Mouse (Mus musculus) lung, embryonic 15.5 days (tissue): ENCODE results near the gene Mgat4b. TPM values are rescaled to one million over a fixed set of nuclear protein-coding genes. Genes with fewer than 3 reads are reported as not detected.

ENCODE experiments used
- ATAC-seq: fragments of 200-750 bp; cut with Nextera tagmentation; 2 replicates; pipeline ENCODE4 v1.8.0; 2017; ENCODE audit warnings: moderate number of reproducible peaks, borderline replicate concordance; ENCODE audit not compliant: low FRiP score, low TSS enrichment; ENCODE audit errors: extremely low read depth
- H3K27ac ChIP-seq: fragments of 300-500 bp; sonication (generic); 2 replicates; pipeline ENCODE4 v1.5.1; 2015; ENCODE audit warnings: moderate library complexity, mild to moderate bottlenecking, inconsistent platforms
- H3K27me3 ChIP-seq: fragments of 300-500 bp; sonication (generic); 2 replicates; pipeline ENCODE4 v1.6.1; 2015; ENCODE audit warnings: inconsistent platforms
- H3K36me3 ChIP-seq: fragments of 300-500 bp; sonication (generic); 2 replicates; pipeline ENCODE4 v1.6.1; 2015; ENCODE audit warnings: inconsistent platforms
- H3K4me1 ChIP-seq: fragments of 300-500 bp; sonication (generic); 2 replicates; pipeline ENCODE4 v1.6.1; 2015; ENCODE audit warnings: inconsistent platforms
- H3K4me2 ChIP-seq: fragments of 300-500 bp; sonication (generic); 2 replicates; pipeline ENCODE4 v1.6.1; 2015; ENCODE audit warnings: inconsistent platforms, mild to moderate bottlenecking, moderate library complexity
- H3K4me3 ChIP-seq: fragments of 300-500 bp; sonication (generic); 2 replicates; pipeline ENCODE4 v1.5.1; 2015; ENCODE audit warnings: mild to moderate bottlenecking, inconsistent platforms
- H3K9ac ChIP-seq: fragments of 300-500 bp; sonication (generic); 2 replicates; pipeline ENCODE4 v1.6.1; 2015; ENCODE audit warnings: inconsistent platforms
- H3K9me3 ChIP-seq: fragments of 300-500 bp; sonication (generic); 2 replicates; pipeline ENCODE4 v1.6.1; 2016; ENCODE audit warnings: inconsistent platforms
- WGBS: fragments of 180-500 bp; shearing (Covaris S2); methylation state at CpG from one replicate; pipeline ENCODE4 v1.1.7; 2015; 5-methylcytosine and 5-hydroxymethylcytosine counted together
- polyA plus RNA-seq: library from polyadenylated mRNA; unstranded; fragments of >200 nt; fragmentation: Nextera tagmentation; extraction: Ambion mirVana; gene quantifications from 2 replicates; pipeline ENCODE4 v1.2.1, GENCODE M21; 2015

The Mgat4b gene
- polyA plus RNA-seq, 1 experiment from 2014 or later = 41.0 TPM

GRCm38 (mm10) chr11:50182702-50183101, 28.0 kb upstream of the Mgat4b start:
- no peak for ATAC-seq
- 81% methylated on average over 4 of the region's 4 CpGs for WGBS
- Histone ChIP-seq H3K9ac (no peak overlapping the region), H3K4me1 (no peaks in the 10 kb centered on the region), H3K4me3 (no peak overlapping the region), H3K4me2 (no peak overlapping the region), H3K27ac (no peak overlapping the region), H3K36me3 (0 out of 2 replicates have a peak, but pooled peaks cover 4% of the 10 kb centered on the region), H3K27me3 (no peaks in the 10 kb centered on the region), H3K9me3 (no peaks in the 10 kb centered on the region)

- no peak overlapping the region for H3K27ac ChIP-seq
- no peaks in the 10 kb centered on the region for H3K9me3 ChIP-seq
- H3K27me3 ChIP-seq = no peaks in the 10 kb centered on the region
- WGBS = 65% methylated on average over 3 of the region's 3 CpGs
- H3K9ac ChIP-seq = no peak overlapping the region
- no peak overlapping the region for H3K4me2 ChIP-seq
- no peak overlapping the region for H3K4me3 ChIP-seq
- H3K4me1 ChIP-seq = no peaks in the 10 kb centered on the region
- no peak for ATAC-seq
- H3K36me3 ChIP-seq = no peaks in the 10 kb centered on the region
Measured at GRCm38 (mm10) chr11:50184788-50185187, 25.9 kb upstream of the Mgat4b start.

GRCm38 (mm10) chr11:50188682-50189081, 22.0 kb upstream of the Mgat4b start:
- no peaks in the 10 kb centered on the region for H3K9me3 ChIP-seq
- no peaks in the 10 kb centered on the region for H3K36me3 ChIP-seq
- H3K4me2 ChIP-seq = no peak overlapping the region
- 62% methylated on average over 7 of the region's 7 CpGs for WGBS
- no peaks in the 10 kb centered on the region for H3K27me3 ChIP-seq
- no peak overlapping the region for H3K4me3 ChIP-seq
- no peak for ATAC-seq
- H3K27ac ChIP-seq = no peak overlapping the region
- no peaks in the 10 kb centered on the region for H3K4me1 ChIP-seq
- no peak overlapping the region for H3K9ac ChIP-seq

- Histone ChIP-seq H3K27ac (no peak overlapping the region), H3K4me2 (no peak overlapping the region), H3K36me3 (no peaks in the 10 kb centered on the region), H3K9ac (no peak overlapping the region), H3K9me3 (no peaks in the 10 kb centered on the region), H3K27me3 (no peaks in the 10 kb centered on the region), H3K4me1 (no peaks in the 10 kb centered on the region), H3K4me3 (no peak overlapping the region)
- WGBS = 64% methylated on average over 4 of the region's 4 CpGs
- ATAC-seq = no peak
Measured at GRCm38 (mm10) chr11:50190362-50190761, 20.3 kb upstream of the Mgat4b start.

GRCm38 (mm10) chr11:50192278-50192677, 18.4 kb upstream of the Mgat4b start:
- no peak for ATAC-seq
- Histone ChIP-seq H3K9ac (no peak overlapping the region), H3K4me1 (no peaks in the 10 kb centered on the region), H3K9me3 (no peaks in the 10 kb centered on the region), H3K36me3 (peaks cover 2% of the 10 kb centered on the region; the same call in 1 of the 2 replicates), H3K27ac (no peak overlapping the region), H3K27me3 (no peaks in the 10 kb centered on the region), H3K4me3 (no peak overlapping the region), H3K4me2 (no peak overlapping the region)
- 70% methylated on average over 3 of the region's 3 CpGs for WGBS

- H3K36me3 ChIP-seq = peaks cover 16% of the 10 kb centered on the region
- H3K27me3 ChIP-seq = no peaks in the 10 kb centered on the region
- H3K4me1 ChIP-seq = no peaks in the 10 kb centered on the region
- H3K27ac ChIP-seq = no peak overlapping the region
- no peaks in the 10 kb centered on the region for H3K9me3 ChIP-seq
- no peak overlapping the region for H3K4me3 ChIP-seq
- no peak overlapping the region for H3K9ac ChIP-seq
- WGBS = 77% methylated on average over 7 of the region's 7 CpGs
- no peak for ATAC-seq
- no peak overlapping the region for H3K4me2 ChIP-seq
Measured at GRCm38 (mm10) chr11:50194070-50194469, 16.6 kb upstream of the Mgat4b start.

GRCm38 (mm10) chr11:50194793-50195192, 15.9 kb upstream of the Mgat4b start:
- no peaks in the 10 kb centered on the region for H3K9me3 ChIP-seq
- H3K27ac ChIP-seq = no peak overlapping the region
- H3K9ac ChIP-seq = no peak overlapping the region
- H3K27me3 ChIP-seq = no peaks in the 10 kb centered on the region
- H3K36me3 ChIP-seq = peaks cover 23% of the 10 kb centered on the region
- WGBS = 56% methylated on average over 4 of the region's 4 CpGs
- no peaks in the 10 kb centered on the region for H3K4me1 ChIP-seq
- no peak overlapping the region for H3K4me3 ChIP-seq
- H3K4me2 ChIP-seq = no peak overlapping the region
- no peak for ATAC-seq

- ATAC-seq = no peak
- H3K36me3 ChIP-seq = peaks cover 50% of the 10 kb centered on the region
- no peak overlapping the region for H3K4me3 ChIP-seq
- no peaks in the 10 kb centered on the region for H3K9me3 ChIP-seq
- 84% methylated on average over 4 of the region's 4 CpGs for WGBS
- no peaks in the 10 kb centered on the region for H3K4me1 ChIP-seq
- H3K4me2 ChIP-seq = no peak overlapping the region
- H3K27me3 ChIP-seq = no peaks in the 10 kb centered on the region
- H3K9ac ChIP-seq = no peak overlapping the region
- no peak overlapping the region for H3K27ac ChIP-seq
Measured at GRCm38 (mm10) chr11:50197500-50197899, 13.2 kb upstream of the Mgat4b start.

GRCm38 (mm10) chr11:50198219-50198846, 12.4 kb upstream of the Mgat4b start:
- Histone ChIP-seq H3K4me1 (no peaks in the 10 kb centered on the region), H3K36me3 (peaks cover 59% of the 10 kb centered on the region), H3K4me3 (no peak overlapping the region), H3K9ac (no peak overlapping the region), H3K27me3 (no peaks in the 10 kb centered on the region), H3K27ac (no peak overlapping the region), H3K4me2 (no peak overlapping the region), H3K9me3 (no peaks in the 10 kb centered on the region)
- ATAC-seq = no peak
- WGBS = 85% methylated on average over 4 of the region's 5 CpGs

GRCm38 (mm10) chr11:50198916-50199315, 11.8 kb upstream of the Mgat4b start:
- WGBS = 89% methylated on average over 2 of the region's 2 CpGs
- Histone ChIP-seq H3K4me3 (no peak overlapping the region), H3K4me1 (no peaks in the 10 kb centered on the region), H3K36me3 (peaks cover 63% of the 10 kb centered on the region), H3K4me2 (no peak overlapping the region), H3K9ac (no peak overlapping the region), H3K9me3 (no peaks in the 10 kb centered on the region), H3K27me3 (no peaks in the 10 kb centered on the region), H3K27ac (no peak overlapping the region)
- no peak for ATAC-seq

- Histone ChIP-seq H3K27ac (0 out of 2 replicates have a peak overlapping the region, but pooled peaks have one; percentile 29), H3K4me3 (no peak overlapping the region), H3K4me2 (no peak overlapping the region), H3K27me3 (no peaks in the 10 kb centered on the region), H3K4me1 (no peaks in the 10 kb centered on the region), H3K36me3 (peaks cover 80% of the 10 kb centered on the region), H3K9ac (no peak overlapping the region), H3K9me3 (no peaks in the 10 kb centered on the region)
- peak; percentile 66; the same call in 1 of the 2 replicates for ATAC-seq
- WGBS = 55% methylated on average over 8 of the region's 8 CpGs
Measured at GRCm38 (mm10) chr11:50200613-50201012, 10.1 kb upstream of the Mgat4b start.

GRCm38 (mm10) chr11:50201590-50201989, 9.1 kb upstream of the Mgat4b start:
- Histone ChIP-seq H3K9me3 (no peaks in the 10 kb centered on the region), H3K36me3 (peaks cover 90% of the 10 kb centered on the region), H3K27ac (no peak overlapping the region), H3K4me2 (no peak overlapping the region), H3K4me3 (no peak overlapping the region), H3K4me1 (no peaks in the 10 kb centered on the region), H3K9ac (no peak overlapping the region), H3K27me3 (no peaks in the 10 kb centered on the region)
- 91% methylated on average over 3 of the region's 3 CpGs for whole genome bisulfite sequencing
- ATAC-seq = no peak
